Mouse (Mus musculus): ENCODE measurements at regions not wholly inside any gene's neighbourhood (a gene's known extent, or its start where the extent isn't known, plus 50 kb on each side); places are given as distances from the start of the nearest gene placed in this dataset.

- Histone ChIP-seq H3K9ac (ENCODE audit: low read length) (no peak overlapping the region), H3K4me3 (ENCODE audit: control insufficient read depth in 1 of 2, insufficient read depth in 1 of 2, low read depth in 1 of 2, low read length in 2 of 2) (no peak overlapping the region), H3K9me3 (ENCODE audit: control insufficient read depth, low read length) (no peaks in the 10 kb centered on the region), H3K4me1 (ENCODE audit: control insufficient read depth in 2 of 2, insufficient read depth in 2 of 2, low read length in 2 of 2) (peaks cover 0 to 8% of the 10 kb centered on the region in 2 experiments; a peak in 2 of 4 replicates), H3K36me3 (ENCODE audit: control insufficient read depth, insufficient read depth, low read length) (no peaks in the 10 kb centered on the region), H3K27me3 (ENCODE audit: control insufficient read depth, insufficient read depth, low read length) (no peaks in the 10 kb centered on the region), H3K4me2 (ENCODE audit: low read length) (no peak overlapping the region), H3K27ac (replicated peaks in 1 of 2; ENCODE audit: control insufficient read depth in 1 of 2, insufficient read depth in 1 of 2, low read depth in 2 of 2, low read length in 2 of 2) (no peak overlapping the region)
- ATAC-seq (ENCODE audit: insufficient number of reproducible peaks, insufficient read depth, low FRiP score, low read depth): no peak
- WGBS: 61% methylated on average over 5 of the region's 5 CpGs
Observed at GRCm38 (mm10) chr16:52744720-52745119, 290.8 kb upstream of the Alcam start.

GRCm38 (mm10) chr16:52742166-52742565 is 288.3 kb upstream of the Alcam start:
- no peak overlapping the region for H3K9ac ChIP-seq (ENCODE audit: low read length)
- WGBS: 57% methylated on average over 3 of the region's 3 CpGs
- ATAC-seq (ENCODE audit: insufficient number of reproducible peaks, insufficient read depth, low FRiP score, low read depth): no peak

GRCm38 (mm10) chr16:52726120-52726844 is 272.4 kb upstream of the Alcam start:
- ATAC-seq (ENCODE audit: insufficient number of reproducible peaks, insufficient read depth, low FRiP score, low read depth): no peak
- H3K9ac ChIP-seq (ENCODE audit: low read length): no peak overlapping the region

More at GRCm38 (mm10) chr16:52742166-52742565, 288.3 kb upstream of the Alcam start:
- Histone ChIP-seq H3K36me3 (ENCODE audit: control insufficient read depth, insufficient read depth, low read length) (no peaks in the 10 kb centered on the region), H3K9me3 (ENCODE audit: control insufficient read depth, low read length) (no peaks in the 10 kb centered on the region), H3K4me3 (ENCODE audit: control insufficient read depth in 1 of 2, insufficient read depth in 1 of 2, low read depth in 1 of 2, low read length in 2 of 2) (no peak overlapping the region), H3K4me2 (ENCODE audit: low read length) (no peak overlapping the region), H3K27ac (replicated peaks in 1 of 2; ENCODE audit: control insufficient read depth in 1 of 2, insufficient read depth in 1 of 2, low read depth in 2 of 2, low read length in 2 of 2) (no peak overlapping the region), H3K27me3 (ENCODE audit: control insufficient read depth, insufficient read depth, low read length) (no peaks in the 10 kb centered on the region), H3K4me1 (ENCODE audit: control insufficient read depth in 2 of 2, insufficient read depth in 2 of 2, low read length in 2 of 2) (peaks cover 0 to 8% of the 10 kb centered on the region in 2 experiments; a peak in 2 of 4 replicates)

GRCm38 (mm10) chr16:52718231-52718932 is 264.5 kb upstream of the Alcam start:
- no peak for ATAC-seq (ENCODE audit: insufficient number of reproducible peaks, insufficient read depth, low FRiP score, low read depth)

More at GRCm38 (mm10) chr16:52726120-52726844, 272.4 kb upstream of the Alcam start:
- Histone ChIP-seq H3K4me3 (ENCODE audit: control insufficient read depth in 1 of 2, insufficient read depth in 1 of 2, low read depth in 1 of 2, low read length in 2 of 2) (no peak overlapping the region), H3K4me2 (ENCODE audit: low read length) (no peak overlapping the region), H3K27me3 (ENCODE audit: control insufficient read depth, insufficient read depth, low read length) (no peaks in the 10 kb centered on the region), H3K36me3 (ENCODE audit: control insufficient read depth, insufficient read depth, low read length) (no peaks in the 10 kb centered on the region), H3K4me1 (ENCODE audit: control insufficient read depth in 2 of 2, insufficient read depth in 2 of 2, low read length in 2 of 2) (no peaks in the 10 kb centered on the region), H3K27ac (replicated peaks in 1 of 2; ENCODE audit: control insufficient read depth in 1 of 2, insufficient read depth in 1 of 2, low read depth in 2 of 2, low read length in 2 of 2) (no peak overlapping the region), H3K9me3 (ENCODE audit: control insufficient read depth, low read length) (no peaks in the 10 kb centered on the region)
- WGBS: 87% methylated on average over 3 of the region's 3 CpGs

GRCm38 (mm10) chr16:52690272-52690671 is 236.4 kb upstream of the Alcam start:
- no peak overlapping the region for H3K9ac ChIP-seq (ENCODE audit: low read length)
- H3K27me3 ChIP-seq (ENCODE audit: control insufficient read depth, insufficient read depth, low read length): no peaks in the 10 kb centered on the region
- no peak overlapping the region for H3K27ac ChIP-seq (replicated peaks in 1 of 2; ENCODE audit: control insufficient read depth in 1 of 2, insufficient read depth in 1 of 2, low read depth in 2 of 2, low read length in 2 of 2)
- no peak overlapping the region for H3K4me2 ChIP-seq (ENCODE audit: low read length)
- H3K4me1 ChIP-seq (ENCODE audit: control insufficient read depth in 2 of 2, insufficient read depth in 2 of 2, low read length in 2 of 2): peaks cover 0 to 5% of the 10 kb centered on the region in 2 experiments; a peak in 1 of 4 replicates
- no peak for ATAC-seq (ENCODE audit: insufficient number of reproducible peaks, insufficient read depth, low FRiP score, low read depth)
- H3K9me3 ChIP-seq (ENCODE audit: control insufficient read depth, low read length): no peaks in the 10 kb centered on the region
- 83% methylated on average over 1 of the region's 1 CpGs for WGBS
- no peak overlapping the region for H3K4me3 ChIP-seq (ENCODE audit: control insufficient read depth in 1 of 2, insufficient read depth in 1 of 2, low read depth in 1 of 2, low read length in 2 of 2)
- H3K36me3 ChIP-seq (ENCODE audit: control insufficient read depth, insufficient read depth, low read length): no peaks in the 10 kb centered on the region

More at GRCm38 (mm10) chr16:52718231-52718932, 264.5 kb upstream of the Alcam start:
- Histone ChIP-seq H3K27me3 (ENCODE audit: control insufficient read depth, insufficient read depth, low read length) (no peaks in the 10 kb centered on the region), H3K4me1 (ENCODE audit: control insufficient read depth in 2 of 2, insufficient read depth in 2 of 2, low read length in 2 of 2) (no peaks in the 10 kb centered on the region), H3K4me2 (ENCODE audit: low read length) (no peak overlapping the region), H3K4me3 (ENCODE audit: control insufficient read depth in 1 of 2, insufficient read depth in 1 of 2, low read depth in 1 of 2, low read length in 2 of 2) (no peak overlapping the region), H3K9me3 (ENCODE audit: control insufficient read depth, low read length) (no peaks in the 10 kb centered on the region), H3K9ac (ENCODE audit: low read length) (no peak overlapping the region), H3K36me3 (ENCODE audit: control insufficient read depth, insufficient read depth, low read length) (no peaks in the 10 kb centered on the region), H3K27ac (replicated peaks in 1 of 2; ENCODE audit: control insufficient read depth in 1 of 2, insufficient read depth in 1 of 2, low read depth in 2 of 2, low read length in 2 of 2) (no peak overlapping the region)
- 75% methylated on average over 1 of the region's 1 CpGs for WGBS

- Histone ChIP-seq H3K9me3 (ENCODE audit: control insufficient read depth, low read length) (no peaks in the 10 kb centered on the region), H3K36me3 (ENCODE audit: control insufficient read depth, insufficient read depth, low read length) (no peaks in the 10 kb centered on the region), H3K27me3 (ENCODE audit: control insufficient read depth, insufficient read depth, low read length) (no peaks in the 10 kb centered on the region), H3K4me2 (ENCODE audit: low read length) (no peak overlapping the region), H3K4me3 (ENCODE audit: control insufficient read depth in 1 of 2, insufficient read depth in 1 of 2, low read depth in 1 of 2, low read length in 2 of 2) (no peak overlapping the region), H3K9ac (ENCODE audit: low read length) (no peak overlapping the region), H3K4me1 (ENCODE audit: control insufficient read depth in 2 of 2, insufficient read depth in 2 of 2, low read length in 2 of 2) (no peaks in the 10 kb centered on the region), H3K27ac (replicated peaks in 1 of 2; ENCODE audit: control insufficient read depth in 1 of 2, insufficient read depth in 1 of 2, low read depth in 2 of 2, low read length in 2 of 2) (no peak overlapping the region)
- ATAC-seq (ENCODE audit: insufficient number of reproducible peaks, insufficient read depth, low FRiP score, low read depth): no peak
Observed at GRCm38 (mm10) chr16:52654825-52655224, 201.0 kb upstream of the Alcam start.
